Mouse (Mus musculus) spleen, postnatal 10 days (tissue): ENCODE measurements around the gene Hsd17b12.

Source experiments
- DNase-seq, 2 experiments: peaks; one replicate each; pipeline ENCODE4 v3.0.0; 2021 to 2022; ENCODE audit warnings: low spot score in 2 of 2

Gene Hsd17b12

GRCm38 (mm10) chr2:94010335-94011291 is 147.2 kb downstream of the Hsd17b12 start, which contains the start of gene Alkbh3:
Gene Alkbh3, minus strand, starts transcription at chr2:94010807.
- DNase-seq = peak; percentile 85 to 89

GRCm38 (mm10) chr2:94002331-94002730 is 155.4 kb downstream of the Hsd17b12 start:
- DNase-seq = peak; percentile 80 to 88

GRCm38 (mm10) chr2:94001918-94002317 is 155.8 kb downstream of the Hsd17b12 start:
- DNase-seq = no peak

GRCm38 (mm10) chr2:94001411-94001810 is 156.4 kb downstream of the Hsd17b12 start:
- no peak for DNase-seq

- DNase-seq = no peak
These were observed 161.5 kb downstream of the Hsd17b12 start, which contains the start of gene Gm27027 for GRCm38 (mm10) chr2:93996254-93996653. Gene Gm27027, minus strand, starts transcription at chr2:93996354.

GRCm38 (mm10) chr2:93992810-93993209 is 165.0 kb downstream of the Hsd17b12 start:
- DNase-seq = no peak

- DNase-seq = no peak
These were observed 165.5 kb downstream of the Hsd17b12 start for GRCm38 (mm10) chr2:93992259-93992658.

GRCm38 (mm10) chr2:93991336-93991735 is 166.4 kb downstream of the Hsd17b12 start:
- no peak for DNase-seq

GRCm38 (mm10) chr2:93988440-93988839 is 169.3 kb downstream of the Hsd17b12 start:
- DNase-seq = no peak
